In the genomic region with DNA sequence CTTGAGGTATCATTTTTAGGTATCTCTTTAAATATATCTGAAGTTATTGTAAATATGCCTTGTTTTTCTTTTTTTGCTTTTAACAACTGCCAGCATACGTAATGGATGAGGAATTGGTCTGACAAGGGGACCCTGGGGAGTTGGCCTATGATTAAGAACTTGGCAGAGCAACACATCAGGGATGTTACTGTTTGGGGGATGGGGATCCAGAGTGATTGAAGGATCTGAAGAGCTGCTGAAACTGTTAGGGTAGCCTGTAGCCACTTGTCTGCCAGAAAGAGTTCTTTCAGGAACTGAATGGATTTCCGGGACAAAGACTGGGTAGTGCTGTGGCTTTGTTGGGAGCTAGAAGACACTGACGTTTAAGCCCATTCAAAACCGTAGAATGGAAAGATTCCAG, we compare ENCODE assay signal across 18 mouse cellular contexts. TPM values are rescaled to one million over a fixed set of nuclear protein-coding genes. Genes with fewer than 3 reads are reported as not detected.
A peak's percentile ranks its signal among the peaks of the same experiment; 100 is the strongest.
DNase-seq lines count a peak whose midpoint lies in the region; ATAC-seq and TF ChIP-seq lines count a peak whose summit lies in the region.
"Had no signal": no experiment of that assay in that cellular context is flagged by ENCODE, and none has a peak within 500 bp of the region (broad histone marks: within the 10 kb centered on the region; RNA-seq: fewer than 3 reads in every experiment).

No protein-coding gene starts in this region.

- peaks cover 5% of the 10 kb centered on the region; the same call in 1 of the 2 replicates for H3K4me1 ChIP-seq in kidney, postnatal 0 days (replicated peaks; ENCODE audit: insufficient read depth, low read length)
- H3K4me1 ChIP-seq in heart, postnatal 0 days (ENCODE audit: control insufficient read depth, insufficient read depth): no peaks in the 10 kb centered on the region
- peaks cover 8% of the 10 kb centered on the region; the same call in 1 of the 2 replicates for H3K4me1 ChIP-seq in forebrain, embryonic 13.5 days
- H3K4me1 ChIP-seq in liver, embryonic 12.5 days: no peaks in the 10 kb centered on the region

- H3K9ac ChIP-seq in kidney, postnatal 0 days (ENCODE audit: low read depth, low read length): no peak overlapping the region
- H3K9ac ChIP-seq in heart, postnatal 0 days (replicated peaks; ENCODE audit: low read depth, low read length): no peak overlapping the region
- H3K9ac ChIP-seq in forebrain, embryonic 13.5 days: no peak overlapping the region
- no peak overlapping the region for H3K9ac ChIP-seq in liver, embryonic 12.5 days
- H3K9ac ChIP-seq: heart, embryonic 13.5 days; limb, embryonic 13.5 days; neural tube, embryonic 15.5 days had no signal

- H3K4me2 ChIP-seq in kidney, postnatal 0 days (ENCODE audit: low read length): no peak overlapping the region
- H3K4me2 ChIP-seq in heart, postnatal 0 days (ENCODE audit: low read depth, low read length): no peak overlapping the region
- H3K4me2 ChIP-seq in forebrain, embryonic 13.5 days: no peak overlapping the region
- no peak overlapping the region for H3K4me2 ChIP-seq in liver, embryonic 12.5 days
- H3K4me2 ChIP-seq: heart, embryonic 13.5 days; limb, embryonic 13.5 days; neural tube, embryonic 15.5 days had no signal

- H3K27me3 ChIP-seq in kidney, postnatal 0 days (ENCODE audit: insufficient read depth, low read length): no peaks in the 10 kb centered on the region
- no peaks in the 10 kb centered on the region for H3K27me3 ChIP-seq in heart, postnatal 0 days (ENCODE audit: control insufficient read depth, insufficient read depth, low read length)
- H3K27me3 ChIP-seq in forebrain, embryonic 13.5 days: no peaks in the 10 kb centered on the region
- H3K27me3 ChIP-seq in liver, embryonic 12.5 days (replicated peaks): no peaks in the 10 kb centered on the region
- H3K27me3 ChIP-seq: heart, embryonic 13.5 days; limb, embryonic 13.5 days; neural tube, embryonic 15.5 days had no signal

- ATAC-seq in kidney, postnatal 0 days (replicated peaks; ENCODE audit: low FRiP score, low read depth): no peak
- ATAC-seq in heart, postnatal 0 days (ENCODE audit: insufficient read depth, low read depth): no peak
- ATAC-seq in forebrain, embryonic 13.5 days: no peak
- ATAC-seq in liver, embryonic 12.5 days: no peak
- ATAC-seq: hindbrain, embryonic 16.5 days had no signal

- no peaks in the 10 kb centered on the region for H3K36me3 ChIP-seq in kidney, postnatal 0 days (ENCODE audit: insufficient read depth, low read length)
- H3K36me3 ChIP-seq in heart, postnatal 0 days (replicated peaks; ENCODE audit: control insufficient read depth, insufficient read depth, low read length): no peaks in the 10 kb centered on the region
- no peaks in the 10 kb centered on the region for H3K36me3 ChIP-seq in forebrain, embryonic 13.5 days (ENCODE audit: poor library complexity, severe bottlenecking)
- H3K36me3 ChIP-seq in liver, embryonic 12.5 days: no peaks in the 10 kb centered on the region
- H3K36me3 ChIP-seq: heart, embryonic 13.5 days; neural tube, embryonic 15.5 days had no signal

- no peak overlapping the region for H3K27ac ChIP-seq in kidney, postnatal 0 days
- H3K27ac ChIP-seq in heart, postnatal 0 days (ENCODE audit: low read depth): no peak overlapping the region
- no peak overlapping the region for H3K27ac ChIP-seq in forebrain, embryonic 13.5 days
- H3K27ac ChIP-seq in liver, embryonic 12.5 days: no peak overlapping the region
- H3K27ac ChIP-seq: heart, embryonic 13.5 days; limb, embryonic 13.5 days; neural tube, embryonic 15.5 days had no signal

- peak; percentile 38 for DNase-seq in adrenal gland, postnatal 14 days
- DNase-seq in adrenal gland, postnatal 4 days (ENCODE audit: low spot score in 2 of 2): no peak
- peak; percentile 25 for DNase-seq in kidney, postnatal 0 days (ENCODE audit: low spot score)
- no peak for DNase-seq in kidney, adult 8-10 months
- DNase-seq in MN1 (ENCODE audit: low spot score): peak; percentile 36
- DNase-seq in heart, postnatal 0 days (ENCODE audit: low spot score): peak; percentile 12
- DNase-seq: B cell, adult 2 months; cerebellum, adult 8-10 months; lung, adult 18-20 months; retina, postnatal 1 day; spleen, adult 18-20 months had no signal

- TF ChIP-seq CTCF in kidney, postnatal 0 days (IDR thresholded peaks at IDR 0.05; ENCODE audit: low read depth): no peak
- TF ChIP-seq CTCF in heart, postnatal 0 days (IDR thresholded peaks at IDR 0.05; ENCODE audit: low read depth): no peak

- WGBS in kidney, postnatal 0 days: 86% methylated on average over 4 of the region's 4 CpGs
- WGBS in heart, postnatal 0 days: 75% methylated on average over 4 of the region's 4 CpGs
- 55% methylated on average over 4 of the region's 4 CpGs for WGBS in forebrain, embryonic 13.5 days
- WGBS in liver, embryonic 12.5 days (ENCODE audit: insufficient replicate concordance): 71% methylated on average over 4 of the region's 4 CpGs

- H3K9me3 ChIP-seq in kidney, postnatal 0 days (replicated peaks; ENCODE audit: low read length): no peaks in the 10 kb centered on the region
- H3K9me3 ChIP-seq in heart, postnatal 0 days (replicated peaks; ENCODE audit: control insufficient read depth, low read length): no peaks in the 10 kb centered on the region
- H3K9me3 ChIP-seq in forebrain, embryonic 13.5 days (replicated peaks): no peaks in the 10 kb centered on the region; the same call in 1 of the 2 replicates
- H3K9me3 ChIP-seq in liver, embryonic 12.5 days (replicated peaks): no peaks in the 10 kb centered on the region
- H3K9me3 ChIP-seq: heart, embryonic 13.5 days; limb, embryonic 13.5 days; neural tube, embryonic 15.5 days had no signal

- no peak for TF ChIP-seq EP300 in heart, postnatal 0 days (IDR thresholded peaks at IDR 0.05; ENCODE audit: low read depth)

- no peak overlapping the region for H3K4me3 ChIP-seq in kidney, postnatal 0 days (replicated peaks; ENCODE audit: low read depth, low read length)
- H3K4me3 ChIP-seq in heart, postnatal 0 days (ENCODE audit: low read depth, low read length): no peak overlapping the region
- H3K4me3 ChIP-seq in forebrain, embryonic 13.5 days: no peak overlapping the region
- no peak overlapping the region for H3K4me3 ChIP-seq in liver, embryonic 12.5 days
- H3K4me3 ChIP-seq: erythroblast, embryonic 14.5 days; heart, embryonic 13.5 days; limb, embryonic 13.5 days; neural tube, embryonic 15.5 days had no signal

RNA-seq across cellular contexts. Expression of gene Plekhh2, which starts 23.5 kb away (rescaled TPM):
- 7.1 and 7.6 TPM in 2 replicates for total RNA-seq in adrenal gland, postnatal 14 days (2021)
- 10 to 100 TPM; 12.0 to 13.7 TPM for total RNA-seq in adrenal gland, postnatal 4 days (2021)
- polyA plus RNA-seq in kidney, postnatal 0 days (2015; fragmentation: Nextera tagmentation; extraction: Ambion mirVana): 6.1 and 6.6 TPM in 2 replicates
- 1.6 TPM in 2 replicates for total RNA-seq in heart, postnatal 0 days (2014; rRNA removed; ENCODE audit: low replicate concordance)
- polyA plus RNA-seq in heart, postnatal 0 days (2015; fragmentation: Nextera tagmentation; extraction: Ambion mirVana): 0.68 and 0.73 TPM in 2 replicates
- polyA plus RNA-seq in forebrain, embryonic 13.5 days (2015; fragmentation: Nextera tagmentation; extraction: Ambion mirVana): 0.89 and 1.7 TPM in 2 replicates
- polyA plus RNA-seq in liver, embryonic 12.5 days (2016; fragmentation: Nextera tagmentation; extraction: Ambion mirVana): 0.76 and 0.81 TPM in 2 replicates
- polyA plus RNA-seq: erythroblast, embryonic 14.5 days had no signal

Comparison
In these comparisons a context has a peak if more than half of its experiments do, and no peak if none do; other contexts are left out.
1. DNase-seq: peak in adrenal gland, postnatal 14 days (single experiment), kidney, postnatal 0 days (single experiment), MN1 (single experiment) and heart, postnatal 0 days (single experiment); none in adrenal gland, postnatal 4 days (0 of 2) and kidney, adult 8-10 months (0 of 2).